Mouse (Mus musculus) liver, embryonic 15.5 days (tissue): ENCODE data around the gene Upf1. TPM values are rescaled to one million over a fixed set of nuclear protein-coding genes. Genes with fewer than 3 reads are reported as not detected.

Source experiments
- ATAC-seq: fragments of 200-750 bp; cut with Nextera tagmentation; 2 replicates; pipeline ENCODE4 v1.8.0; 2017; ENCODE audit warnings: moderate number of reproducible peaks, mild to moderate bottlenecking, moderate library complexity; ENCODE audit not compliant: insufficient read depth
- H3K27ac ChIP-seq: fragments of 300-500 bp; sonication (generic); replicated peaks from 2 replicates; pipeline ENCODE4 v1.5.1; 2015; ENCODE audit warnings: mild to moderate bottlenecking, inconsistent platforms
- H3K27me3 ChIP-seq: fragments of 300-500 bp; sonication (generic); 2 replicates; pipeline ENCODE4 v1.6.1; 2015; ENCODE audit warnings: mild to moderate bottlenecking, inconsistent platforms
- H3K36me3 ChIP-seq: fragments of 300-500 bp; sonication (generic); replicated peaks from 2 replicates; pipeline ENCODE4 v1.6.1; 2015; ENCODE audit warnings: moderate library complexity, mild to moderate bottlenecking, inconsistent platforms
- H3K4me1 ChIP-seq: fragments of 300-500 bp; sonication (generic); replicated peaks from 2 replicates; pipeline ENCODE4 v1.6.1; 2015; ENCODE audit warnings: inconsistent platforms
- H3K4me2 ChIP-seq: fragments of 300-500 bp; sonication (generic); 2 replicates; pipeline ENCODE4 v1.6.1; 2015; ENCODE audit warnings: moderate library complexity, mild to moderate bottlenecking, inconsistent platforms
- H3K4me3 ChIP-seq: fragments of 300-500 bp; sonication (generic); replicated peaks from 2 replicates; pipeline ENCODE4 v1.5.1; 2015; ENCODE audit warnings: mild to moderate bottlenecking, inconsistent platforms
- H3K9ac ChIP-seq: fragments of 300-500 bp; sonication (generic); 2 replicates; pipeline ENCODE4 v1.6.1; 2015; ENCODE audit warnings: moderate library complexity, mild to moderate bottlenecking, inconsistent platforms
- H3K9me3 ChIP-seq: fragments of 300-500 bp; sonication (generic); replicated peaks from 2 replicates; pipeline ENCODE4 v1.6.1; 2016; ENCODE audit warnings: inconsistent platforms
- WGBS: fragments of 180-500 bp; shearing (Covaris S2); methylation state at CpG from one replicate; pipeline ENCODE4 v1.1.7; 2015; ENCODE audit warnings: mixed read lengths; ENCODE audit not compliant: insufficient replicate concordance; 5-methylcytosine and 5-hydroxymethylcytosine counted together
- polyA plus RNA-seq: library from polyadenylated mRNA; unstranded; fragments of >200 nt; fragmentation: Nextera tagmentation; extraction: Ambion mirVana; gene quantifications from 2 replicates; pipeline ENCODE4 v1.2.1, GENCODE M21; 2015

The Upf1 gene
- polyA plus RNA-seq, result 9.7 and 10.6 TPM in 2 replicates

DNA sequence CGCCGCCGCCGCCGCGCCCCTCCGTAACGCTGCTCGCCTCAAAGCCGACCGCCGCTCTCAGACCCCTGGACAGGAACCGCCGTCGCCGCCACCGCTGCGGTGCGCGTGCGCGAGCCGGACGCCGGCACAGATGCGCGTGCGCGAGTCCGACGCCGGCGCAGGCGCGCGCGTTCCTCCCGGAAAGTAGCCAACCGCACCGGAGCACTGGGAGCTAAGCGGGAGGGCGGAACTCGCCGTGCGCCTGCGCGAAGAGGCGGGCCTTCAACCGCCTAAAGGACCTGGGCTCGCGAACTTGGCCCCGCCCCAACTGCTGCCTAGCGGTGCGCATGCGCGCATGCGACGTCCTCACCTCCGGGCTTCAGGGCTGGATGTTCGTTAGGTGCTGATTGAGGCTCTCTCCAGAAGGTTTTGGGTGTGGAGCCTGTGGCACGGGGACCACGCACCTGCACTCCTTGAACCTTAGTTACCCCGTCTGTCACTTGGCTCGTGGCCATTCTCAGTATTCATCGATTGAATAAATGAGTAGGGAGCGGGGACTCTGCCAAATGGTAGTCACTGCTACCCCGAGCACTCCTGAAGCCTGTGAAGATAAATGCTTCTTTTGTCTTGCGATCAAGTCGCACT is at the start of gene Upf1:
Upf1 (minus strand) TSS at position 85 of the 624 bp plus-strand sequence.
- peaks cover 26% of the 10 kb centered on the region for H3K36me3 ChIP-seq
- peak within 1 kb of the TSS; percentile 89 for H3K4me3 ChIP-seq
- ATAC-seq, result peak; percentile 83
- H3K9me3 ChIP-seq, result no peaks in the 10 kb centered on the region
- peak within 1 kb of the TSS; percentile 97 for H3K27ac ChIP-seq
- H3K4me1 ChIP-seq, result peaks cover 91% of the 10 kb centered on the region
- peak within 1 kb of the TSS; percentile 95 for H3K4me2 ChIP-seq
- under 1% methylated on average over 61 of the region's 69 CpGs for WGBS
- no peaks in the 10 kb centered on the region for H3K27me3 ChIP-seq
- peak within 1 kb of the TSS; percentile 98 for H3K9ac ChIP-seq

DNA sequence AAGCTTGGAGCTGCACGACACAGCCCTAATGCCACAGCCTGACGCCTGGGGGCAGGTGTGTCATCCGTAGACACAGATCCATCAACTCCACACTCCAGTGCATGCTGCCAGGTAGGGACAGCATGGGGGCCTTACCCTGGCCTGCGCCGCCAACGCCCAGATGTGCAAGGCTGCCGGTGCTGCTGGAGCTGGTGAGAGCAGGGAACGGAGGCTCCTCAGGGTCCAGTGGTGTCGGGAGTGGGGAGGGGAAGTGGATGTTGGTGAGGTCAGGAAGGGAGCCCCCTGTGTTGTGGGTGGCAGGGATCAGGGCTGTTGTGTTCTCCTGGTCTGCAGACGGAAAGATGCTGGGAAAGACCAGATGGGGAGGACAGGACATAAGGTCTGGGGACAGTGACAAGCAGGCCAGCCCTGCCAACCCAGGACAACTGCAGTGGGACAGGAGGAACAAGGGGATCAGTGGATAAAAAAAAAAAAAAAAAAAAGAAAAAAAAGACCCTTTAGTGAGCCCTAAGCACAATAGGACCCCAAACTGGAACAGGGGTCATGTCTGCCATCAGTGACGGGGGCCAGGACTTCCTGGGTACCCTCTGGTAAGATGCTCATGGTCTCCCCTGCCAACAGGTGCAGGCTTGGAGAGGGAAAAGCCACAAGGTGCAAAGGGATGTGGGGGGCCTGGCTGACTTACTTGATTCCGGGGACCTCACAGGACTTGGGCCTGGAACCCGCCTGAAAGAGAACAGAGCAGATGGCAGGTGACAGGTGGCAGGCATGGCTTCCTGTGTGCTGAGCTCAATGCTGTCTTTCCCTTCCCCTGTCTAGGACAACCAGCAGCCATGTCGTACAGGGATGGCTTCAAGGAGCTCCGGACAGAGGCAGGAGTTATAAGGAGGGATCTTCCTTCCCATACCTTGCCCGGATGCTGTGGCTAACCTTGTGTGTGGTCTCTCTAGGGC is 44.8 kb upstream of the Upf1 start:
- H3K4me3 ChIP-seq, result no peak overlapping the region
- H3K27ac ChIP-seq, result no peak overlapping the region
- H3K27me3 ChIP-seq, result no peaks in the 10 kb centered on the region
- H3K4me1 ChIP-seq, result no peaks in the 10 kb centered on the region
- ATAC-seq, result no peak
- 76% methylated on average over 16 of the region's 16 CpGs for WGBS
- no peak overlapping the region for H3K4me2 ChIP-seq
- no peak overlapping the region for H3K9ac ChIP-seq
- H3K36me3 ChIP-seq, result no peaks in the 10 kb centered on the region
- no peaks in the 10 kb centered on the region for H3K9me3 ChIP-seq

DNA sequence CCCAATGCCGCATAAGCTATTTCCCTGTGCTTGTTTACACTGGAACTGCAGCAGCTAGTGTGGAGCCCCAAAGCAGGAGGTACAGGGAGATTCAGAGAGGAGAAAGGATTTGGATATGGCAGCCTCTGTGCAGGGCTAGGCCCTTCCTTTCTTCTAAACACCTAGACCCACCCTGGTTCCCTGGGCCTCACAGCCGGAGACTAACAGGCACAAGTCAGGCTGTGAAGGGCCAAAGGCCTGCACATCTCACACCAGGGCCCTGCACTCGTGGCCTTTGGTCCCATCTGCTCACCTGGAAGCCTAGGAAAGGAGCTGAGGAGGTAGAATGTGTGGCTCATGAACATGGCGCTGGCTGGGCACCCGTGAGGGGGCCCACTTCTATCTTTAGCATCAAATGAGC is 43.1 kb upstream of the Upf1 start:
- 77% methylated on average over 5 of the region's 5 CpGs for WGBS
- Histone ChIP-seq H3K4me1 (no peaks in the 10 kb centered on the region), H3K4me3 (no peak overlapping the region), H3K27ac (no peak overlapping the region), H3K9ac (no peak overlapping the region), H3K4me2 (no peak overlapping the region), H3K9me3 (no peaks in the 10 kb centered on the region), H3K36me3 (no peaks in the 10 kb centered on the region), H3K27me3 (no peaks in the 10 kb centered on the region)
- no peak for ATAC-seq

- no peaks in the 10 kb centered on the region for H3K27me3 ChIP-seq
- no peaks in the 10 kb centered on the region for H3K9me3 ChIP-seq
- WGBS, result 82% methylated on average over 5 of the region's 5 CpGs
- H3K4me3 ChIP-seq, result no peak overlapping the region
- no peak for ATAC-seq
- H3K9ac ChIP-seq, result no peak overlapping the region
- H3K27ac ChIP-seq, result no peak overlapping the region
- no peaks in the 10 kb centered on the region for H3K4me1 ChIP-seq
- H3K36me3 ChIP-seq, result no peaks in the 10 kb centered on the region
- no peak overlapping the region for H3K4me2 ChIP-seq
Observed at GRCm38 (mm10) chr8:70395649-70396048, 42.6 kb upstream of the Upf1 start.

- H3K9ac ChIP-seq, result no peak overlapping the region
- no peaks in the 10 kb centered on the region for H3K9me3 ChIP-seq
- H3K4me1 ChIP-seq, result no peaks in the 10 kb centered on the region
- no peaks in the 10 kb centered on the region for H3K36me3 ChIP-seq
- H3K4me3 ChIP-seq, result no peak overlapping the region
- ATAC-seq, result no peak
- no peak overlapping the region for H3K4me2 ChIP-seq
- H3K27me3 ChIP-seq, result no peaks in the 10 kb centered on the region
- WGBS, result 69% methylated on average over 8 of the region's 8 CpGs
- no peak overlapping the region for H3K27ac ChIP-seq
Observed at GRCm38 (mm10) chr8:70394269-70394998, 41.4 kb upstream of the Upf1 start.

GRCm38 (mm10) chr8:70393087-70393486 is 40.0 kb upstream of the Upf1 start:
- no peak overlapping the region for H3K4me3 ChIP-seq
- no peak overlapping the region for H3K27ac ChIP-seq
- no peak overlapping the region for H3K9ac ChIP-seq
- H3K4me1 ChIP-seq, result no peaks in the 10 kb centered on the region
- no peaks in the 10 kb centered on the region for H3K36me3 ChIP-seq
- no peak for ATAC-seq
- WGBS, result 89% methylated on average over 5 of the region's 5 CpGs
- no peaks in the 10 kb centered on the region for H3K27me3 ChIP-seq
- no peaks in the 10 kb centered on the region for H3K9me3 ChIP-seq
- no peak overlapping the region for H3K4me2 ChIP-seq

DNA sequence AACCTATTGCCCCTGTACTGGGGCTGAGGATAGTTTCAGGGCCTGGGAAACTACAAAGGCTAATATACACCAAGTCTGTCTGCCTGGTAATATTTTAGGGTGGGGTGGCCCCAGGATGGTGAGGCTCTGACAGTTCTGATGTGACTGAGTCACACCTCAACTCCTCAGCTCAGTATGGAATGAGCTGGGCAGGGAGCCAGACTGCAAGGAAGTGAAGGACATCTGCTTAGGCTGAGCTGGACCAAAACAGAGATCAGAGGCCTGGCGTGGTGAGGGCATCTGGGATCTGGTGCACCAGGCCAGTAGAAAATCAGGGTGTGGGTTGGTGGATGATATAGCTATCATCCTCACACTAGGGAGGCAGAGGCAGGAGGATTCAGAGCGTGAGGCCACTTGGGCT is 36.6 kb upstream of the Upf1 start:
- Histone ChIP-seq H3K27me3 (no peaks in the 10 kb centered on the region), H3K9me3 (no peaks in the 10 kb centered on the region), H3K4me3 (no peak overlapping the region), H3K36me3 (no peaks in the 10 kb centered on the region; the same call in 1 of the 2 replicates), H3K4me2 (no peak overlapping the region), H3K4me1 (no peaks in the 10 kb centered on the region), H3K9ac (no peak overlapping the region), H3K27ac (no peak overlapping the region)
- ATAC-seq, result no peak
- WGBS, result 77% methylated on average over 2 of the region's 2 CpGs

GRCm38 (mm10) chr8:70383287-70383686 is 30.2 kb upstream of the Upf1 start:
- peaks cover 38% of the 10 kb centered on the region for H3K27me3 ChIP-seq
- ATAC-seq, result peak; percentile 27; the same call in 1 of the 2 replicates
- H3K4me1 ChIP-seq, result 0 out of 2 replicates have a peak, but pooled peaks cover 3% of the 10 kb centered on the region
- WGBS, result 45% methylated on average over 3 of the region's 3 CpGs
- no peak overlapping the region for H3K27ac ChIP-seq
- H3K4me3 ChIP-seq, result no peak overlapping the region
- no peak overlapping the region for H3K9ac ChIP-seq
- no peak overlapping the region for H3K4me2 ChIP-seq
- no peaks in the 10 kb centered on the region for H3K9me3 ChIP-seq
- no peaks in the 10 kb centered on the region; the same call in 1 of the 2 replicates for H3K36me3 ChIP-seq

DNA sequence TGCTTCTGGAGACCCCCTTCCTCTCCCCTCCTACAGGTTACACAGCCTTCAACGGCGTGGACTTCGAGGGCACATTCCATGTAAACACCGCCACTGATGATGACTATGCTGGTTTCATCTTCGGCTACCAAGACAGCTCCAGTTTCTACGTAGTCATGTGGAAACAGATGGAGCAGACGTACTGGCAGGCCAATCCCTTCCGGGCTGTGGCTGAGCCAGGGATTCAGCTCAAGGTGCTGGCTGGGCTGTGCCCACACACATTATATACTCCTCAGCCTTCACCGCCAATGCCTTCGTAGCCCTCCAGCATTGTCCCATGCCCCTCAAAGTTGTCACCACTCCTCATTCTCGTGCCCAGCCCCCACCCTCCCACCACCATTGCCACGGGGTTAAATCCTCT is 27.0 kb upstream of the Upf1 start:
- Histone ChIP-seq H3K9me3 (no peaks in the 10 kb centered on the region), H3K4me2 (no peak overlapping the region), H3K4me1 (peaks cover 19% of the 10 kb centered on the region), H3K27me3 (peaks cover 70% of the 10 kb centered on the region), H3K4me3 (no peak overlapping the region), H3K27ac (no peak overlapping the region), H3K36me3 (no peaks in the 10 kb centered on the region), H3K9ac (no peak overlapping the region)
- 76% methylated on average over 12 of the region's 12 CpGs for WGBS
- ATAC-seq, result no peak

DNA sequence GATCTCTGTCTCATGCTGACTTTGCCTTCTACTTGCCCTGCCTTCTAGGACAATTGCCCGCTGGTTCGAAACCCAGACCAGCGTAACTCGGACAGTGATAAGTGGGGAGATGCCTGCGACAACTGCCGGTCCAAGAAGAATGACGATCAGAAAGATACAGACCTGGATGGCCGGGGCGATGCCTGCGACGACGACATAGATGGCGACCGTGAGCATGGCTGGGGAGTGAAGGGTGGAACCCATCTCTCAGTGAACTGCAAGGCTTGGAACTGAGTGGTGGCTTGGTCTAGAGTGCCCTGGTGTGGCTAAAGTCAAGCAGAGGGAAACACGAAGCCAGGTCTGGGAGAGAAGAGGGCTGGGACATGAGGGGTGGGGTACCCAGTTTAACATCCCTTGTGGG is 24.0 kb upstream of the Upf1 start:
- Histone ChIP-seq H3K9me3 (no peaks in the 10 kb centered on the region), H3K9ac (no peak overlapping the region), H3K4me2 (no peak overlapping the region), H3K27me3 (peaks cover 96% of the 10 kb centered on the region), H3K27ac (no peak overlapping the region), H3K4me3 (no peak overlapping the region), H3K4me1 (peaks cover 42% of the 10 kb centered on the region), H3K36me3 (no peaks in the 10 kb centered on the region)
- 12% methylated on average over 15 of the region's 15 CpGs for WGBS
- no peak for ATAC-seq

DNA sequence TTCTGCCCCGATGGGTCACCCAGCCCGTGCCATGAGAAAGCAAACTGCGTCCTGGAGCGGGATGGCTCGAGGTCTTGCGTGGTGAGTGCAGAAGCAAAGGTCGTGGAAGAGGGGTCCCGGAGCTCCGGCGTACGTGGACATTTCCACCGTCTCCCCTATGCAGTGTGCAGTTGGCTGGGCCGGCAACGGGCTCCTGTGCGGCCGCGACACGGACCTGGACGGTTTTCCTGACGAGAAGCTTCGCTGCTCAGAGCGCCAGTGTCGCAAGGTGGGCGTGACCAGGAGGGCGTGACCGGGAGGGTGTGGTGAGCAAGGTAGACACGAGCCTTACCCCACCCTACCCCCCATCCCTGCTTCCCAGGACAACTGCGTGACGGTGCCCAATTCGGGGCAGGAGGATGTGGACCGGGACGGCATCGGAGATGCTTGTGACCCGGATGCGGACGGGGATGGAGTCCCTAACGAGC is 23.2 kb upstream of the Upf1 start:
- peaks cover 42% of the 10 kb centered on the region for H3K4me1 ChIP-seq
- H3K9me3 ChIP-seq, result no peaks in the 10 kb centered on the region
- H3K27ac ChIP-seq, result no peak overlapping the region
- H3K27me3 ChIP-seq, result peaks cover 98% of the 10 kb centered on the region
- peak overlapping the region; percentile 23; the same call in 1 of the 2 replicates for H3K4me3 ChIP-seq
- ATAC-seq, result no peak
- WGBS, result 6% methylated on average over 37 of the region's 37 CpGs
- no peak overlapping the region for H3K9ac ChIP-seq
- H3K4me2 ChIP-seq, result peak overlapping the region; percentile 66
- no peaks in the 10 kb centered on the region for H3K36me3 ChIP-seq
